Mouse (Mus musculus) heart, embryonic 14.5 days (tissue): ENCODE data around the gene Dock9. TPM values are rescaled to one million over a fixed set of nuclear protein-coding genes. Genes with fewer than 3 reads are reported as not detected.

Source experiments
- ATAC-seq: fragments of 200-750 bp; cut with Nextera tagmentation; 2 replicates; pipeline ENCODE4 v1.8.0; 2017; ENCODE audit warnings: low read depth, moderate TSS enrichment; ENCODE audit not compliant: insufficient number of reproducible peaks, insufficient read depth, low FRiP score
- H3K27ac ChIP-seq, 2 experiments: fragments of 200-500 bp in 1 of 2; fragments of 300-500 bp in 1 of 2; sonication (generic) in 1 of 2; replicated peaks in 1 of 2; 2 replicates each; pipeline ENCODE4 v1.5.1; 2012 to 2014; ENCODE audit warnings: low read depth in 2 of 2, low read length in 2 of 2, control low read depth in 1 of 2, mild to moderate bottlenecking in 1 of 2, mixed read lengths in 1 of 2; ENCODE audit not compliant: control insufficient read depth in 1 of 2, insufficient read depth in 1 of 2
- H3K27me3 ChIP-seq: fragments of 300-500 bp; sonication (generic); 2 replicates; pipeline ENCODE4 v1.6.1; 2014; ENCODE audit warnings: mild to moderate bottlenecking, low read length, control low read depth; ENCODE audit not compliant: control insufficient read depth, insufficient read depth
- H3K36me3 ChIP-seq: fragments of 300-500 bp; sonication (generic); 2 replicates; pipeline ENCODE4 v1.6.1; 2014; ENCODE audit warnings: mild to moderate bottlenecking, control low read depth, low read length, mixed read lengths; ENCODE audit not compliant: control insufficient read depth, insufficient read depth
- H3K4me1 ChIP-seq, 2 experiments: fragments of 200-500 bp in 1 of 2; fragments of 300-500 bp in 1 of 2; sonication (generic) in 1 of 2; 2 replicates each; pipeline ENCODE4 v1.6.1; 2012 to 2014; ENCODE audit warnings: low read length in 2 of 2, control low read depth in 1 of 2, mixed read lengths in 1 of 2; ENCODE audit not compliant: control insufficient read depth in 2 of 2, insufficient read depth in 2 of 2
- H3K4me2 ChIP-seq: fragments of 300-500 bp; sonication (generic); 2 replicates; pipeline ENCODE4 v1.6.1; 2014; ENCODE audit warnings: mild to moderate bottlenecking, low read length
- H3K4me3 ChIP-seq, 2 experiments: fragments of 200-500 bp in 1 of 2; fragments of 300-500 bp in 1 of 2; sonication (generic) in 1 of 2; 2 replicates each; pipeline ENCODE4 v1.5.1; 2012 to 2014; ENCODE audit warnings: low read length in 2 of 2, mild to moderate bottlenecking in 2 of 2, control low read depth in 1 of 2, low read depth in 1 of 2, moderate library complexity in 1 of 2; ENCODE audit not compliant: control insufficient read depth in 1 of 2, insufficient read depth in 1 of 2
- H3K9ac ChIP-seq: fragments of 300-500 bp; sonication (generic); 2 replicates; pipeline ENCODE4 v1.6.1; 2014; ENCODE audit warnings: mild to moderate bottlenecking, low read length
- H3K9me3 ChIP-seq: fragments of 300-500 bp; sonication (generic); 2 replicates; pipeline ENCODE4 v1.6.1; 2016; ENCODE audit warnings: low read length, control low read depth; ENCODE audit not compliant: control insufficient read depth
- WGBS: fragments of 180-500 bp; shearing (Covaris S2); extraction: QIAGEN DNeasy Blood & Tissue Kit; methylation state at CpG from one replicate; pipeline ENCODE4 v1.1.7; 2014; 5-methylcytosine and 5-hydroxymethylcytosine counted together
- polyA plus RNA-seq: library from polyadenylated mRNA; unstranded; fragments of >200 nt; fragmentation: Nextera tagmentation; extraction: Ambion mirVana; gene quantifications from 2 replicates; pipeline ENCODE4 v1.2.1, GENCODE M21; 2014

The Dock9 gene
- polyA plus RNA-seq, 1 experiment from 2014 or later = 8.4 TPM

DNA sequence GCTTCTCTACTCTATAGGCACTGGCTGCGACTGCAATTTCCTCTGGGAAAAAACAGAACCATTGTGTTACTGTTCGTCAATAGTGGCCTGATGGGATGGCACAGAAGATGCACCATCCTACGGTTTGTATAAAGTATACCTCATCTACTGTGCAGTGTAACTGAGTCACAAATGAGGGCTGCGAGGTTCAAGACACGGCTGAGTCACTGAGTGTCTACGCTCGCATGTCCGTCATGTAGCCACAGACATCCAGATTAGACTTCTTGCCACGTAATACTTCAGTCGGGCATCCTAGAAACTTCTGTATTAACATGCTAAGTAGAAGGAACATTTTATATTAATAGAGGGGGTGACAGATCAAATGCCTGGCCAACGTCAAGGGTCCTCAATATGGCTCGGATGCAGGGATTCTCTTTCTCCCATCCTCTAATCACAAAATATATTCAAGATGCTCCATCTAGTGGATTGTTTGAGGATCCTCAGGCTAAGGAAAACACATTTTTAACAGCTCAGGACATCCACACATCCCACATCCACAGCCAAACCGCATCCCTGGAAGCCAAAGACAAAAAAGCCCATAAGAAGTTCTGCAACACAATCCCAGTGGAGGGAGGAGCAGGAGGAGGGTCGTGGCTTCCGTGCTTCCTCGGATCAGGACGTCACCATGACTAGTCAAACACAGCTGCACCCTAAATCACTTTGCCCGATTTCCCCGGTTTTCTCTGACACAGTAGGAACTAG, 44.8 kb downstream of the Dock9 start:
- Histone ChIP-seq H3K36me3 (no peaks in the 10 kb centered on the region), H3K4me3 (no peak overlapping the region), H3K4me1 (no peaks in the 10 kb centered on the region), H3K27ac (no peak overlapping the region), H3K4me2 (no peak overlapping the region), H3K9ac (no peak overlapping the region), H3K27me3 (no peaks in the 10 kb centered on the region), H3K9me3 (no peaks in the 10 kb centered on the region)
- WGBS = 71% methylated on average over 19 of the region's 19 CpGs
- no peak for ATAC-seq

DNA sequence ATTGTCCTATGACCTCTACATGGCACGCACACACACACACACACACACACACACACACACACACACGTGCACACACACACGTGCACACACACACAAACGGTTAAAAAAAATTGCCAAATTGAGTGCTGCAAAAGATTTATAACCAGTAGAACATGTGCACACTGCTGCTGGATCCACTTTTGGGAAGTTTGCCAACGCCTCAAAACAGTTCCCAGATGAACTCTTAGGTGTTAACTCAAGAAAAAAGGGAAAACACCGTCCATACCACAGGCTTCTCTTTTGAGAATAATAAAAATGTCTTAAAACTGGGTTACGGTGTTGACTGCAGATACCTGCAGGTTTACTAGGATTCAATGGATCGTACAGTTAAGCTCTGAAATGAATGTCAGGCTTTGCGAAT, 48.0 kb downstream of the Dock9 start:
- WGBS = 77% methylated on average over 9 of the region's 9 CpGs
- no peak overlapping the region for H3K4me3 ChIP-seq
- no peaks in the 10 kb centered on the region for H3K27me3 ChIP-seq
- H3K9me3 ChIP-seq = no peaks in the 10 kb centered on the region
- H3K4me2 ChIP-seq = no peak overlapping the region
- ATAC-seq = no peak
- no peaks in the 10 kb centered on the region for H3K36me3 ChIP-seq
- no peak overlapping the region for H3K9ac ChIP-seq
- H3K27ac ChIP-seq = no peak overlapping the region
- H3K4me1 ChIP-seq = no peaks in the 10 kb centered on the region

GRCm38 (mm10) chr14:121749084-121749483, 48.6 kb downstream of the Dock9 start:
- 83% methylated on average over 10 of the region's 10 CpGs for WGBS
- Histone ChIP-seq H3K27me3 (no peaks in the 10 kb centered on the region), H3K9ac (no peak overlapping the region), H3K9me3 (no peaks in the 10 kb centered on the region), H3K4me1 (no peaks in the 10 kb centered on the region), H3K27ac (no peak overlapping the region), H3K4me2 (no peak overlapping the region), H3K4me3 (no peak overlapping the region), H3K36me3 (no peaks in the 10 kb centered on the region)
- ATAC-seq = no peak

DNA sequence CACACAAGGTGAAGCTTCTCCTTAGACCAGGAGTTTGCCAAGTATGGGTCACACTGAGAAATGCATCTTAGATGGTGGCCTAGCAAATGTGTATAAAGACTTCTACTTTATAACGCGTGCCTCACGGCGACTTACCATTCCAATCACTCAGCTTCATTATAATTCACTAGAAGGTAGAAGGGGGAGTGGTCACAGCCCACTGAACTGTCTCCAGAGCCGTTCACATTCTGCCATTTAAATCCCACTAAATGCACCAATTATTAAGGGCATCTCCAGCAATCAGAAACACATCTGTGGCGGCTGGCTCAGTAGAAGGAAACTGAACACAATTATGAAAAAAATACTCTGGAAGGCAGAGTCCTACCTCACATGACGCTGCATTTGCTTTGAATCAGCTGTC, 50.3 kb downstream of the Dock9 start:
- WGBS = 86% methylated on average over 7 of the region's 7 CpGs
- Histone ChIP-seq H3K4me2 (no peak overlapping the region), H3K4me1 (no peaks in the 10 kb centered on the region), H3K27ac (no peak overlapping the region), H3K4me3 (no peak overlapping the region), H3K27me3 (no peaks in the 10 kb centered on the region), H3K9me3 (no peaks in the 10 kb centered on the region), H3K9ac (no peak overlapping the region), H3K36me3 (no peaks in the 10 kb centered on the region)
- ATAC-seq = no peak

DNA sequence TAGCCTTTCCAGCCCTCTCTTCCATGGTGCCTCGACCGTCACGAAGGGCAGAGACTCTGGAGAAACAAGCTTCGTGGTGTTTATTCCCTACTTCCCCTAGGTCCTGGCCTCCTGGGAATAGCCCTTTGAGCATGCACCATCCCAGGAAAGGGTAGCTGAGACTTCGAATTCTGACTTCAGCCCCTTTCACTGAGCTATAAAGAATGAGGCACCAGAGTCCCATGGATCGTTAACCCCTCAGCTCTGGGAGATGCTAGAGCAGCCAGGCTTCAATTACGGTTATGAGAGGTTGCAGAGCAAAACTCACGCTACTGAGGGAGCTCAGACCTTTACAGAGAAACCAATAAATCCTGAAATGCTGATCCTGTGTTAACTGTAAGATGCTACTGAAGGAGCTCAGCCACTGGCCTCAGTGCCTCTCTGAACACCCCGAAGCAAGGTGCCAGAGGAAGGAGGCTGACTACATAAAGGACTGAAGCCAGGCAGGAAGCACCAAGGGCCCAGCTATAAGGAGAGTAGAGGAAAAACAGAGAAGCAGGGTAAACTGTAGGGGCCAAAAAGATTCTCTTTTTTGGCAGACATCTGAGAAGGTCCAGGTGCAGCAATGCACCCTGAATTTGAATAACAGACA, 53.7 kb downstream of the Dock9 start:
- WGBS = 78% methylated on average over 9 of the region's 9 CpGs

DNA sequence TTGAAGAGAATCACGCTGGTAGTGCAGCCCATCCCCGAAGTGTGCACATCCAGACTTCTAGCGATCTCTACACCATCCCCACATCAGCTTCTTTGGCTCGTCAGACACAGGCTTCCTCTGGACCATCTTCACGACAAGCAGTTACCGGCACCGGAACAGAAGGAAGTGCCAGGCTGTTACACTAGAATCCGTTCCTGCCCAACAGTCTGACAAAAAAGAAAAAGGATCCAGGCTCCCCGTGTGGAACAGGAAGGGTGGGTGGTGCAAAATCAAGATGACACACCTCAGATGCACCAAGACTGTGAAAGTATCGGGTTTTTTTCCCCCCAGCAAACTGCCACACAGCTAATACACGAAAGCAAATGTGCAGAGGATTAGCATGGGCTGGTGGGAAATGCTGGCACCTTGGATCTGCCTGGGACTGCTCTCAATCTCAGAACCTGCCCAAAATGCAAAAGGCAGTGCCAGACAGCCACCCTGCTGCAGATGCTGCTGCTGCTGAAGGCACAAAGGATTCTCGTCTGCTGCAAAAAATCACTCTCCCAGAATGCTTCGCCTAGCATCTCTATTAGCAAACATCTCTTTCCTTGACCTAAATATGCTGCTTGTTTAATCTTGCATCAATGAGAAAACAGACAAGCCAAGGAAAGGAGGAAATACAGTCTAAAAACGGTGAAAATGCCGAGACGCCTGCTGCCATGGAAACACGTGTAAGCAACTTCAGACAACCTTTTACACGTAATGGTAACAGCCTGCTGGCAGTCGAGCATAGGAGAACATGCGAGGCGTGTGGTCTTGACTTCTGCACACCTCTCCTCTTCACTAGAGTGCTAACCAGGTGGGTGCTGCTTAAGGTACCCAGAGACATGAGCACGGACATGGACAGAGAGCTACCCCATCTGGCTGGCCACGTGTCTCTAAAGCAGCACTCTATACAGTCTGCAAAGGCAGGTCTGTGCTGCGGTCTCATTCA, 58.9 kb downstream of the Dock9 start:
- Histone ChIP-seq H3K27me3 (no peaks in the 10 kb centered on the region; the same call in 1 of the 2 replicates), H3K9me3 (no peaks in the 10 kb centered on the region), H3K36me3 (no peaks in the 10 kb centered on the region), H3K9ac (no peak overlapping the region), H3K4me2 (no peak overlapping the region), H3K4me3 (no peak overlapping the region), H3K27ac (no peak overlapping the region), H3K4me1 (peaks cover 0 to 4% of the 10 kb centered on the region in 2 experiments; a peak in 1 of 4 replicates)
- WGBS = 63% methylated on average over 24 of the region's 24 CpGs
- no peak for ATAC-seq

More for the DNA sequence above, 53.7 kb downstream of the Dock9 start:
- Histone ChIP-seq H3K4me2 (no peak overlapping the region), H3K9ac (no peak overlapping the region), H3K9me3 (no peaks in the 10 kb centered on the region), H3K27ac (no peak overlapping the region), H3K4me3 (no peak overlapping the region), H3K4me1 (0 out of 4 replicates have a peak, but pooled peaks cover 0 to 2% of the 10 kb centered on the region in 2 experiments), H3K27me3 (no peaks in the 10 kb centered on the region), H3K36me3 (no peaks in the 10 kb centered on the region)
- ATAC-seq = no peak

DNA sequence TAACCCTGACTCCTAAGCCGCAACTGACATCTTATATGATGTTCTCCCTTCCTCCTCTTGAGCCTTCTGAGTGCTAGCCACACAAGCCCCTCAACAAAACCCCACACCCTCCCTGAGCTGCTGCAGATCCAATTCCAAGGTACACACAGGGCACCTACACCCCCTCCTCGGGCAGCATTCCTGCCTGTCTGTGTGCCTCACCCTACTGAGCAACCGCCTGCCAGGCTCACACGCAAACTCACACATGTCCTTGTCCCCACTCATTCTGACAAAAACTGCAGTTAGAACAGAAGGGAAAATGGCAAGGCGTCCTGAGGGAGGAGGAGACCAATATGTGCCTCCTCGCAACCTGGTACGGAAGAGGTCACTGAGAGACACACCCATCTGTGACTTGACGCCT, 60.4 kb downstream of the Dock9 start:
- no peaks in the 10 kb centered on the region for H3K36me3 ChIP-seq
- no peak overlapping the region for H3K9ac ChIP-seq
- H3K4me2 ChIP-seq = no peak overlapping the region
- no peaks in the 10 kb centered on the region; the same call in 1 of the 2 replicates for H3K27me3 ChIP-seq
- no peak for ATAC-seq
- H3K4me1 ChIP-seq = peaks cover 0 to 4% of the 10 kb centered on the region in 2 experiments; a peak in 1 of 4 replicates
- no peaks in the 10 kb centered on the region for H3K9me3 ChIP-seq
- 87% methylated on average over 8 of the region's 8 CpGs for WGBS
- no peak overlapping the region for H3K4me3 ChIP-seq
- no peak overlapping the region for H3K27ac ChIP-seq
